Mouse (Mus musculus): ENCODE data around the gene Hsd11b2. TPM values are rescaled to one million over a fixed set of nuclear protein-coding genes. Genes with fewer than 3 reads are reported as not detected.

Hsd11b2 gene
- polyA plus RNA-seq, 1 experiment from 2014 or later, result 12.6 TPM

DNA sequence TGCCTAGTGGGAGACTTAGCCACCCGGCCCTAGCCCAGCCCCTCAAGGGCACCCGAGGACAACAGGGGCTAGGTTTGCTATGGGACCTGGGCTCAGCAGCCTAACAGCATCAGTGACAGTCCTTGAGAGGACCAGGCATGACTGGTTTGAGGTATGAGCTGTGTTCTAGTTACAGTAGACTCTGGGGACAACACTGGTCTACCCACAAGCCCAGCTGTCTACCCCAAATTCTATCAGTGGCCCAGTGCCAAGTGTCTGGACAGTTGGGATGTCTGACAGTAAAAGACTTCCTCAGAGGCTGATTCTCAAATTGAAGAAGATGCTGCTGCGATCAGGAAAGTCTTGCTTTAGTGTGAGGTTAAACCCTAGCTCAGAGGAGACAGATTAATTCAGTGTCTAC lies 26.7 kb downstream of the Hsd11b2 start:
- 74% methylated on average over 3 of the region's 3 CpGs for WGBS
- no peak overlapping the region for H3K4me3 ChIP-seq (ENCODE audit: low read depth, low read length)
- no peak overlapping the region for H3K4me2 ChIP-seq (ENCODE audit: low read depth, low read length)
- no peaks in the 10 kb centered on the region for H3K27me3 ChIP-seq (ENCODE audit: control insufficient read depth, insufficient read depth, low read length)
- no peaks in the 10 kb centered on the region for H3K4me1 ChIP-seq (ENCODE audit: control insufficient read depth, insufficient read depth, low read length)
- DNase-seq (ENCODE audit: low spot score) (no peak), ATAC-seq (replicated peaks; ENCODE audit: insufficient number of reproducible peaks, low FRiP score, low TSS enrichment, low read depth) (no peak)
- H3K27ac ChIP-seq (replicated peaks; ENCODE audit: low read depth, low read length), result no peak overlapping the region
- H3K9me3 ChIP-seq (replicated peaks; ENCODE audit: control insufficient read depth, low read length), result no peaks in the 10 kb centered on the region
- no peak overlapping the region for H3K9ac ChIP-seq (replicated peaks; ENCODE audit: low read length)
- H3K36me3 ChIP-seq (replicated peaks; ENCODE audit: control insufficient read depth, insufficient read depth, low read depth, low read length), result no peaks in the 10 kb centered on the region

DNA sequence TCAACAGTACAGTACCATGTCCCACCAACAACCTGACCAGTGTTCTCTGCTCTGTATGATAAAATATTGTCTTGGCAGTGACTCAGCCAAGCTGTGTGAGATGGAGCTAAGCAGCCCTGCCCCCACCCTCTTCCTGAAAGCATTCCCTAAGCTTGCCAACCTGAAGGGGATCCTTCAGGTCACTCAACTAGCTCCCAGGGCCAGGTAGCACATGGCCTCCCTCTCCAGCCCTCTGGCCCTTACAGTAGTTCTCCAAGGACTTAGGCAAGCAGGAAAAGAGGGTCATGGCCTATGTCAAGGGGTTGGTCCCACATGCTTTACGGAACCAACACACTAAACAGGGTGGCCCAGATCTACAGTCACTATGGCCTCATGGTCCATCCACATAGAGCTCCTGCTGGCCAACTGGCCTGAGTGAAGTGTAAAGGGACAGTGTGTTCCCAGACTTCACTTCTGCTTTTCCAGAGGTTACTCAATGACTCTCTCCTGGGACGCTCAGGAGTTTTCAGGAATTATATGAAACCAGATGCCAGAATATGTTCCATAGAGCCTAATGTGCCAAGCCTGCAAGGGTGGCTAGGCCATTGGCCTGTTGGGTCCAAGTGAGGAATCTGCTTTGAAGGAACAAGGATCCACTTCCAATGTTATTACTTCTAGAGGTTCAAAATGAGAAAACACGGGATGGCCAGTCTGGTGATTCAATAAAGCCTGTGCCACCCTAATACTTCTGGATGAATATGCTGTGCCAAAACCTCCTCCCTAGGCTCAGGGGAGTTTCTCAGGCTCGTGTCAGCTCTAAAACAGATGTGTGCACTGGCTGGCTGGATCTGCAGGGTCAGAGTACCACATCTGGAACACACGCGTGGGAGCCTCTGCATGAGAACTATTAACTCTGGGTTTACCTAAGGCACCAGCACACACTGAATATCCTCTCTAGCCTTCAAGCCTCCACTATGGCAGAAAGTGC lies 28.1 kb downstream of the Hsd11b2 start:
- ATAC-seq (replicated peaks; ENCODE audit: insufficient number of reproducible peaks, low FRiP score, low TSS enrichment, low read depth), result no peak
- 63% methylated on average over 6 of the region's 6 CpGs for WGBS
- Histone ChIP-seq H3K4me1 (ENCODE audit: control insufficient read depth, insufficient read depth, low read length) (no peaks in the 10 kb centered on the region), H3K27ac (replicated peaks; ENCODE audit: low read depth, low read length) (no peak overlapping the region), H3K27me3 (ENCODE audit: control insufficient read depth, insufficient read depth, low read length) (no peaks in the 10 kb centered on the region), H3K9me3 (replicated peaks; ENCODE audit: control insufficient read depth, low read length) (no peaks in the 10 kb centered on the region), H3K4me2 (ENCODE audit: low read depth, low read length) (no peak overlapping the region), H3K9ac (replicated peaks; ENCODE audit: low read length) (no peak overlapping the region), H3K36me3 (replicated peaks; ENCODE audit: control insufficient read depth, insufficient read depth, low read depth, low read length) (no peaks in the 10 kb centered on the region), H3K4me3 (ENCODE audit: low read depth, low read length) (no peak overlapping the region)
- peak; percentile 14 for DNase-seq (ENCODE audit: low spot score)

DNA sequence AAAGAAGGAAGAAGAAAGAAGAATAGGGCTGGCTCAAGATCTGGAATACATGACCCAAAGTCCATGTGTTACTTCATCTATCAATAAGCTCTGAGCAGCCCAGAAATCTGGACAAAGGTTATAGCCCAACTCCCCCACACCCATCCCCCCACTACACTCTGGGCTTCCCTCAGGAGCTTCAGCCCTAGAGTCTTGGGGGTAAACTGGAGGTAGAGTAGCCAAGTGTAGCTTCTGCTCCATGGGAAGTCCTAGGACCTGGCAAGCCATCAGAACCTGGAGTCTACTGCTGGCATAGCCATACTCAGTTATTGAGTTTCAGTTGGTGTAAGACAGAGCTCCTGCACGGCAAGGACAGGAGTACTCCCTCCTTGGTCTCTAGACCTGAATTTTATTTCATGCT lies 31.0 kb downstream of the Hsd11b2 start:
- whole genome bisulfite sequencing, result 87% methylated on average over 1 of the region's 1 CpGs
- H3K27ac ChIP-seq (replicated peaks; ENCODE audit: low read depth, low read length), result no peak overlapping the region
- no peak for ATAC-seq (replicated peaks; ENCODE audit: insufficient number of reproducible peaks, low FRiP score, low TSS enrichment, low read depth)

DNA sequence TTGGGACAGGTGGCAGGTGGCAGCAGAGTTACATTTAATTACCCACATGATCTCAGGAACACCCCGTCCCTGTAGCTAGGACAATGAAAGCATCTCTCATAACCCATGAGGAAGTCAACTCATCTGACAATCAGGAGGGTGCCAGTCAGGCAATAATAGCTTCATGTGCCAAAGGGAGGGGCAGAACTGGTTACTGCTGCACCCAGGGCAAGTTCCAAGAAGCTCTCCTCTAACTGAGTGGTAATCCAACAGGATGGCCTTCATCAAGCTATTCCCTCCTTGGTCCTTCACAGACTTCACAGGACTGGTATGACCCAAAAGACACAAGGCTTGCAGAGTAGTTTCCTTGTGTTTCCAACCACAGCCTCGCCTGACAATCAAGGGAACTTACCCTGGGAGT lies 31.5 kb downstream of the Hsd11b2 start:
- no peak for ATAC-seq (replicated peaks; ENCODE audit: insufficient number of reproducible peaks, low FRiP score, low TSS enrichment, low read depth)
- no peaks in the 10 kb centered on the region for H3K9me3 ChIP-seq (replicated peaks; ENCODE audit: control insufficient read depth, low read length)
- H3K9ac ChIP-seq (replicated peaks; ENCODE audit: low read length), result no peak overlapping the region
- no peak overlapping the region for H3K4me3 ChIP-seq (ENCODE audit: low read depth, low read length)
- DNase-seq (ENCODE audit: low spot score), result no peak
- no peak overlapping the region for H3K4me2 ChIP-seq (ENCODE audit: low read depth, low read length)
- H3K27me3 ChIP-seq (ENCODE audit: control insufficient read depth, insufficient read depth, low read length), result no peaks in the 10 kb centered on the region
- H3K4me1 ChIP-seq (ENCODE audit: control insufficient read depth, insufficient read depth, low read length), result no peaks in the 10 kb centered on the region
- no peaks in the 10 kb centered on the region for H3K36me3 ChIP-seq (replicated peaks; ENCODE audit: control insufficient read depth, insufficient read depth, low read depth, low read length)
- no peak overlapping the region for H3K27ac ChIP-seq (replicated peaks; ENCODE audit: low read depth, low read length)
- 74% methylated on average over 2 of the region's 2 CpGs for WGBS

More for the DNA sequence above, 31.0 kb downstream of the Hsd11b2 start:
- Histone ChIP-seq H3K9me3 (replicated peaks; ENCODE audit: control insufficient read depth, low read length) (no peaks in the 10 kb centered on the region), H3K36me3 (replicated peaks; ENCODE audit: control insufficient read depth, insufficient read depth, low read depth, low read length) (no peaks in the 10 kb centered on the region), H3K27me3 (ENCODE audit: control insufficient read depth, insufficient read depth, low read length) (no peaks in the 10 kb centered on the region), H3K4me3 (ENCODE audit: low read depth, low read length) (no peak overlapping the region), H3K9ac (replicated peaks; ENCODE audit: low read length) (no peak overlapping the region), H3K4me2 (ENCODE audit: low read depth, low read length) (no peak overlapping the region), H3K4me1 (ENCODE audit: control insufficient read depth, insufficient read depth, low read length) (no peaks in the 10 kb centered on the region)
- no peak for DNase-seq (ENCODE audit: low spot score)

DNA sequence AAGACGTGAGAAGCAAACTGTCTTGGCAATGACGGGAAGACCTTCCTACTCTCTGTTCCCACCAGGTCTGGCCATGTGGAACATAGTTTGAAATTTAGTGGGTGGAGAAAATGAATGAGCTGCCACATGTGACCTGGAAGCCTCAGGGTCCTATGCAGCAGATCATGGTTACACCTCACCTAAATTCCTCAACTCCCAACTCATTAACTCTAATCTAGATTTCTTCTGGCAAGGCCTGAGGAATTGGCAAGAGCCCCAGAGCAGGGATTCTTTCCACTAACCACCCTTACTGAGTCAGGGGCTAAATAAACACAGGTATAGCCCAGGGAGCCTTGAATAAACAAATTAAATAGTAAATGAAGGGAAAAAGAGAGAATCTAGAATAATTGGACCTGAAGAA lies 33.5 kb downstream of the Hsd11b2 start:
- WGBS, result 93% methylated on average over 2 of the region's 2 CpGs
- Histone ChIP-seq H3K27ac (replicated peaks; ENCODE audit: low read depth, low read length) (no peak overlapping the region), H3K4me3 (ENCODE audit: low read depth, low read length) (no peak overlapping the region), H3K4me1 (ENCODE audit: control insufficient read depth, insufficient read depth, low read length) (no peaks in the 10 kb centered on the region), H3K9me3 (replicated peaks; ENCODE audit: control insufficient read depth, low read length) (no peaks in the 10 kb centered on the region), H3K9ac (replicated peaks; ENCODE audit: low read length) (no peak overlapping the region), H3K4me2 (ENCODE audit: low read depth, low read length) (no peak overlapping the region), H3K27me3 (ENCODE audit: control insufficient read depth, insufficient read depth, low read length) (no peaks in the 10 kb centered on the region), H3K36me3 (replicated peaks; ENCODE audit: control insufficient read depth, insufficient read depth, low read depth, low read length) (no peaks in the 10 kb centered on the region)
- ATAC-seq (replicated peaks; ENCODE audit: insufficient number of reproducible peaks, low FRiP score, low TSS enrichment, low read depth), result no peak
- no peak for DNase-seq (ENCODE audit: low spot score)

DNA sequence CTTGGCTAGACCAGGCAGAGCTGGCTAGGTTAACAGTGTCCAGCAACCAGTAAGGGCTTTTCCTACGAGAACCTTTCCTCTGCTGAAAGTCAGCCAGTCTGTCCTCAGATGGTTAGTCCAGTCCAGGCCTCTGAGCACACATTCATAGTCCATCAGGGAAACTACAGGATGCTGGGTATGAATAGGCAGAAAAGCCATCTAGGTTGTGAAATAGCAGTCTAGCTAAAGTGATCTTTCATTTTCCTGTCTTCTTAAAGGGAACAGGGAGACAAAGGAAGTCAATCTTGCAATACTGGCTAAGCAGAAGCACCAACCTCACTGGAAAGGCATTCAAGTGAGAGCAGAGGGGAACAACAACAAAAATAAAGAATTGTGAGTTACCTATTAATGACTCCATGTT lies 34.3 kb downstream of the Hsd11b2 start:
- H3K36me3 ChIP-seq (replicated peaks; ENCODE audit: control insufficient read depth, insufficient read depth, low read depth, low read length), result no peaks in the 10 kb centered on the region
- ATAC-seq (replicated peaks; ENCODE audit: insufficient number of reproducible peaks, low FRiP score, low TSS enrichment, low read depth) (no peak), DNase-seq (ENCODE audit: low spot score) (no peak)
- H3K27me3 ChIP-seq (ENCODE audit: control insufficient read depth, insufficient read depth, low read length), result no peaks in the 10 kb centered on the region
- no peak overlapping the region for H3K27ac ChIP-seq (replicated peaks; ENCODE audit: low read depth, low read length)
- WGBS, result 77% methylated on average over 1 of the region's 1 CpGs
- no peak overlapping the region for H3K4me3 ChIP-seq (ENCODE audit: low read depth, low read length)
- H3K4me2 ChIP-seq (ENCODE audit: low read depth, low read length), result no peak overlapping the region
- no peak overlapping the region for H3K9ac ChIP-seq (replicated peaks; ENCODE audit: low read length)
- H3K4me1 ChIP-seq (ENCODE audit: control insufficient read depth, insufficient read depth, low read length), result no peaks in the 10 kb centered on the region
- no peaks in the 10 kb centered on the region for H3K9me3 ChIP-seq (replicated peaks; ENCODE audit: control insufficient read depth, low read length)

DNA sequence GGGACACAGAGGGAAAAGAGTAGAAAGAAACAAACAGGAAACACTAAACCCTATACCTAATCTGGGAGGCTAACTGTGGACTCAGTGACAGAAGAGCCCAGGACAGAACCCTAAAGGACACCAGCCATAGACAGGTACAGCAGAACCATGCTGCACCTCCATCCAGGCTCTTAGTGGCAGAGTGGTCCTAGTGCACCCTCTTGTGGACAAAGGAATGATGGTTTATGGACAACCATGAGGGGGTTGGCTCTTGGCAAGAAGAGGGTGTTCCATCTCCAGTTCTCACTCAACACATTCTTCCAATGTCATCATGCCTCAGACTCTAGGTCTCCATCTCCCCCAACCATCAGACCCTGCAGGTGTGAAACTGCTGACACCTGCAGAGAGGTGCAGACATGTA lies 35.5 kb downstream of the Hsd11b2 start:
- Histone ChIP-seq H3K27ac (replicated peaks; ENCODE audit: low read depth, low read length) (no peak overlapping the region), H3K27me3 (ENCODE audit: control insufficient read depth, insufficient read depth, low read length) (no peaks in the 10 kb centered on the region), H3K9ac (replicated peaks; ENCODE audit: low read length) (no peak overlapping the region), H3K36me3 (replicated peaks; ENCODE audit: control insufficient read depth, insufficient read depth, low read depth, low read length) (no peaks in the 10 kb centered on the region), H3K9me3 (replicated peaks; ENCODE audit: control insufficient read depth, low read length) (no peaks in the 10 kb centered on the region), H3K4me1 (ENCODE audit: control insufficient read depth, insufficient read depth, low read length) (no peaks in the 10 kb centered on the region), H3K4me3 (ENCODE audit: low read depth, low read length) (no peak overlapping the region), H3K4me2 (ENCODE audit: low read depth, low read length) (no peak overlapping the region)
- peak; percentile 76 for DNase-seq (ENCODE audit: low spot score)
- no peak; the same call in 1 of the 2 replicates for ATAC-seq (replicated peaks; ENCODE audit: insufficient number of reproducible peaks, low FRiP score, low TSS enrichment, low read depth)

DNA sequence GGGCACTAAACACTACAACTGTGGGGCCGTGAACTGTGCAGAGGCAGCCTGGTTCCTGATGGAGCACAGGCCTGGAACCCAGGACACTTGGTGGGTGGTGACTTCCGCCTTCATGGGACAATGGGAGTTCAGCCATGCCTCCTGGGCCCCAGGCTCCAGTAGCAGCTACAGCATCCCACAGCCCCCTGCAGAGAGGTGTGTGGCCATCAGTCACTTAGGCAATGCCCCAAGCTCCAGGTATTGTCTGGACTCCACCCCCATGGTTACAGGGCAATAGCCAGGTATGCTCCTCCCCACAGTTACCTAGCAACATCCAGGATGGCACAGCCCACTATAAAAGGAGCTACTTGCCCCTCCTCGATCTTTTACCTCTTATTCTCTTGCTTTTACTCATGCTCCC lies 36.7 kb downstream of the Hsd11b2 start:
- 75% methylated on average over 3 of the region's 3 CpGs for WGBS
- no peak for ATAC-seq (replicated peaks; ENCODE audit: insufficient number of reproducible peaks, low FRiP score, low TSS enrichment, low read depth)
- Histone ChIP-seq H3K4me2 (ENCODE audit: low read depth, low read length) (no peak overlapping the region), H3K27ac (replicated peaks; ENCODE audit: low read depth, low read length) (no peak overlapping the region), H3K9me3 (replicated peaks; ENCODE audit: control insufficient read depth, low read length) (no peaks in the 10 kb centered on the region), H3K27me3 (ENCODE audit: control insufficient read depth, insufficient read depth, low read length) (no peaks in the 10 kb centered on the region), H3K4me3 (ENCODE audit: low read depth, low read length) (no peak overlapping the region), H3K4me1 (ENCODE audit: control insufficient read depth, insufficient read depth, low read length) (no peaks in the 10 kb centered on the region), H3K36me3 (replicated peaks; ENCODE audit: control insufficient read depth, insufficient read depth, low read depth, low read length) (no peaks in the 10 kb centered on the region), H3K9ac (replicated peaks; ENCODE audit: low read length) (no peak overlapping the region)
- no peak for DNase-seq (ENCODE audit: low spot score)

All from embryonic facial prominence, embryonic 11.5 days (tissue).